Mouse (Mus musculus): Measurements from ENCODE around the gene Wls. TPM values are rescaled to one million over a fixed set of nuclear protein-coding genes. Genes with fewer than 3 reads are reported as not detected.

Gene Wls
- 83.8 and 93.0 TPM in 2 replicates for total RNA-seq (2015)
- total RNA-seq (2017): 67.2 and 80.9 TPM in 2 replicates

- ATAC-seq (replicated peaks; ENCODE audit: poor library complexity): peak; percentile 63
Measured at GRCm38 (mm10) chr3:159839481-159839880, at the start of gene Wls. Wls (plus strand) TSS chr3:159839672.

GRCm38 (mm10) chr3:159789781-159790180 lies 49.7 kb upstream of the Wls start:
- ATAC-seq (replicated peaks; ENCODE audit: poor library complexity): no peak

GRCm38 (mm10) chr3:159831535-159831934 lies 7.9 kb upstream of the Wls start:
- ATAC-seq (replicated peaks; ENCODE audit: poor library complexity): no peak

GRCm38 (mm10) chr3:159840002-159840816 lies 737 bp downstream of the Wls start:
- peak; percentile 67 for ATAC-seq (replicated peaks; ENCODE audit: poor library complexity)

- ATAC-seq (replicated peaks; ENCODE audit: poor library complexity): peak; percentile 15; the same call in 1 of the 2 replicates
Measured at GRCm38 (mm10) chr3:159840817-159841390, 1.4 kb downstream of the Wls start.

- ATAC-seq (replicated peaks; ENCODE audit: poor library complexity): peak; percentile 33
Measured at GRCm38 (mm10) chr3:159841458-159841857, 2.0 kb downstream of the Wls start.

GRCm38 (mm10) chr3:159843135-159843534 lies 3.7 kb downstream of the Wls start:
- no peak for ATAC-seq (replicated peaks; ENCODE audit: poor library complexity)

GRCm38 (mm10) chr3:159847410-159848016 lies 8.0 kb downstream of the Wls start:
- ATAC-seq (replicated peaks; ENCODE audit: poor library complexity): no peak

GRCm38 (mm10) chr3:159848156-159848555 lies 8.7 kb downstream of the Wls start:
- ATAC-seq (replicated peaks; ENCODE audit: poor library complexity): no peak

- no peak for ATAC-seq (replicated peaks; ENCODE audit: poor library complexity)
Measured at GRCm38 (mm10) chr3:159851476-159851875, 12.0 kb downstream of the Wls start.

- no peak for ATAC-seq (replicated peaks; ENCODE audit: poor library complexity)
Measured at GRCm38 (mm10) chr3:159851980-159852379, 12.5 kb downstream of the Wls start.

- no peak for ATAC-seq (replicated peaks; ENCODE audit: poor library complexity)
Measured at GRCm38 (mm10) chr3:159857112-159857511, 17.6 kb downstream of the Wls start.

GRCm38 (mm10) chr3:159865691-159866090 lies 26.2 kb downstream of the Wls start:
- no peak for ATAC-seq (replicated peaks; ENCODE audit: poor library complexity)

- no peak for ATAC-seq (replicated peaks; ENCODE audit: poor library complexity)
Measured at GRCm38 (mm10) chr3:159878983-159879382, 39.5 kb downstream of the Wls start.

- no peak for ATAC-seq (replicated peaks; ENCODE audit: poor library complexity)
Measured at GRCm38 (mm10) chr3:159883325-159883724, 43.9 kb downstream of the Wls start.

GRCm38 (mm10) chr3:159884802-159885201 lies 45.3 kb downstream of the Wls start:
- peak; percentile 21 for ATAC-seq (replicated peaks; ENCODE audit: poor library complexity)

- ATAC-seq (replicated peaks; ENCODE audit: poor library complexity): peak; percentile 86
Measured at GRCm38 (mm10) chr3:159885271-159885670, 45.8 kb downstream of the Wls start.

- ATAC-seq (replicated peaks; ENCODE audit: poor library complexity): no peak
Measured at GRCm38 (mm10) chr3:159885781-159886400, 46.4 kb downstream of the Wls start.

GRCm38 (mm10) chr3:159890176-159891056 lies 50.9 kb downstream of the Wls start:
- peak; percentile 62 for ATAC-seq (replicated peaks; ENCODE audit: poor library complexity)

GRCm38 (mm10) chr3:159891057-159891752 lies 51.7 kb downstream of the Wls start:
- peak; percentile 89 for ATAC-seq (replicated peaks; ENCODE audit: poor library complexity)
